Mouse (Mus musculus) forebrain, embryonic 10.5 days (tissue): ENCODE measurements around the gene Tm7sf3. TPM values are rescaled to one million over a fixed set of nuclear protein-coding genes. Genes with fewer than 3 reads are reported as not detected.

Experiments
- DNase-seq: peaks from one replicate; pipeline ENCODE4 v3.0.0-alpha.2; 2017; ENCODE audit warnings: low spot score; ENCODE audit errors: extremely low spot score
- H3K27ac ChIP-seq: fragments of 300-500 bp; sonication (generic); 2 replicates; pipeline ENCODE4 v1.5.1; 2016; ENCODE audit warnings: mild to moderate bottlenecking
- H3K27me3 ChIP-seq: fragments of 300-500 bp; sonication (generic); 2 replicates; pipeline ENCODE4 v1.6.1; 2016; ENCODE audit warnings: mild to moderate bottlenecking; ENCODE audit not compliant: poor library complexity, severe bottlenecking
- H3K36me3 ChIP-seq: fragments of 300-500 bp; sonication (generic); replicated peaks from 2 replicates; pipeline ENCODE4 v1.6.1; 2016; ENCODE audit warnings: mild to moderate bottlenecking, moderate library complexity
- H3K4me1 ChIP-seq: fragments of 300-500 bp; sonication (generic); 2 replicates; pipeline ENCODE4 v1.6.1; 2016
- H3K4me3 ChIP-seq: fragments of 300-500 bp; sonication (generic); 2 replicates; pipeline ENCODE4 v1.5.1; 2016; ENCODE audit warnings: mild to moderate bottlenecking, moderate library complexity
- H3K9me3 ChIP-seq: fragments of 300-500 bp; sonication (generic); 2 replicates; pipeline ENCODE4 v1.6.1; 2016; ENCODE audit warnings: mild to moderate bottlenecking, moderate library complexity
- WGBS: fragments of 180-500 bp; shearing (Covaris S2); methylation state at CpG from one replicate; pipeline ENCODE4 v1.1.7; 2016; 5-methylcytosine and 5-hydroxymethylcytosine counted together
- polyA plus RNA-seq: library from polyadenylated mRNA; unstranded; fragments of >200 nt; fragmentation: Nextera tagmentation; extraction: Ambion mirVana; gene quantifications from 2 replicates; pipeline ENCODE4 v1.2.1, GENCODE M21; 2016

The Tm7sf3 gene
- polyA plus RNA-seq, 1 experiment from 2014 or later = 25.7 TPM

DNA sequence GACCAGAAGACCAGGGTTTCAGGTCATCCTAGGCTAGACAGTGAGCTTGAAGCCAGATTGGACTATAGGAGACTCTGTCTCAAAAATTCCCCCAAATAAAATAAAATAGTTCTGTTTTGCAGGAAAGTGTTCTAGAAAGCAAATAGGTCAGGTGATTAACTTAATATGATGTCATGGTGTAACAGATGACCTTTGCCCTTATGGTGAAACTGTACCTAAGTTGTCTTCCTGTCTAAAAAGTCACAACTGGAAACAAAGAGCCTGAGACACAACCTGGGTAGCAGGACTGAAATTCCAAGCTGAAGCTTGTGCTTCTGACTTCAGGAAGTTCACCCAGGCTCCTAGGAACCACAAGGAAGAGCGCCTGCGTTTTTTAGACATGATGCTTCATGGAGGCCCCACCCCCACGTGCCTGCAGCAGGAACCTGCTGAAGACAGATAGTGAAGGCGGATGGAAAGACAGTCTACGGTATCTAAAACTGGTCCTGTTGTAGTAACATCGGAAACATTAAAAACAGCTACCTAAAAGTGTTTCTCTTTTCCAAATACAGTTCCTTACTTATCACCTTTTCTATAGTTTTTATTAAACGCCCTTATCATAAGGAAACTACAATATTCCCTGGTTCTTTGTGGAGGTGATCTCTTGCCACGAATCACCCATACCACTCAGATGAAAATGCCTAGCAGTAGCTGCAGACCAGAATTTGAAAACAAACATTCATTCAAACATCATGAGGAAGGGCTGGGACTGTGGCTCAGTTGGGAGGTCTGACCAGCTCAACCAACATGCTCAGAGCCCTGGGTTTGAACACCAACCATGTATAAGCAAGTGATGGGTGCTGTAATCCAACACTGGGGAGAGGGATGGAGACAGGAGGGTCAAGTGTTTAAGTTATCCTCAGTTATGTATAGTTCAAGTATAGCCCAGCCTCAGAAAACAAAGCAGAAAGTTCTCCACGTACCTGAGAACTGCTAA lies 12.6 kb downstream of the Tm7sf3 start:
- Histone ChIP-seq H3K9me3 (no peaks in the 10 kb centered on the region), H3K27ac (no peak overlapping the region), H3K4me1 (peaks cover 42% of the 10 kb centered on the region), H3K4me3 (no peak overlapping the region), H3K36me3 (0 out of 2 replicates have a peak, but pooled peaks cover 3% of the 10 kb centered on the region), H3K27me3 (no peaks in the 10 kb centered on the region)
- 82% methylated on average over 9 of the region's 9 CpGs for WGBS
- no peak for DNase-seq

DNA sequence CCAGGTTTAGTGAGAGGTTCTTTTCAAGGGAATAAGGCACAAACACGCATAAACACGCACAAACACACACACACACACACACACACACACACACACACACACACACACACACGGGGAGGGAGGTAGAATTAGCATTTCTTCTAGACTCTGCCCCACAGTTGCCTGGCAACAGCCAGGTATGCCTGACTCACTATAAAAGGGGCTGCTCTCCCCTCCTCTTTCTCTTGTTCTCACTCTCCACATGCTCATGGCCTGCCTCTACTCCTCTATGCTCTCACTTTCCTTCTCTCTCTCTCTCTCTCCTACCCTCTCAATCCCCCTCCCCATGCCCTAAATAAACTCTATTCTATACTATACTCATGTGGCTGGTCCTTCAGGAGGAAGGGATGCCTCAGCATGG lies 14.5 kb downstream of the Tm7sf3 start:
- 80% methylated on average over 3 of the region's 3 CpGs for WGBS
- H3K4me3 ChIP-seq = no peak overlapping the region
- no peaks in the 10 kb centered on the region for H3K9me3 ChIP-seq
- no peaks in the 10 kb centered on the region for H3K27me3 ChIP-seq
- peaks cover 25% of the 10 kb centered on the region for H3K4me1 ChIP-seq
- H3K36me3 ChIP-seq = peaks cover 21% of the 10 kb centered on the region
- H3K27ac ChIP-seq = no peak overlapping the region
- no peak for DNase-seq

DNA sequence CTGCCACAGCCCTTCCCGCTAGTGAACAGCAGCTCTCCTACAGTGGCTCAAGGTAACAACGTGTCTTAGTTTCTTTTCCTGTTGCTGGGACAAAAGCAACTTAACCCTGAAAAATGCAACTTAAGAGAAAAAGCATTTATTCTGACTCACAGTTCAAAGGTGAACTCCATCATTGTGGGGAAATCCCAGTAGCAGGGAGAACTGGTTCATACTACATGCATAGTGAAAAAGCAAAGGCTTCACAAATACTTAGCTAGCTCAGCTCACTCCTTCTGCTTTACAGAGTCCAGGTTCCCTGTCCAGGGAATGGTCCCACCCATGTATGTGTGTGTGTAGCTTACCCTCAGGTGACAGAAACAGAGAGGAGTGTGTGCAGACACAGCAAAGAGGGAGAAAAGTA lies 26.0 kb downstream of the Tm7sf3 start:
- Histone ChIP-seq H3K27ac (no peak overlapping the region), H3K36me3 (peaks cover 82% of the 10 kb centered on the region), H3K9me3 (no peaks in the 10 kb centered on the region), H3K4me1 (no peaks in the 10 kb centered on the region), H3K4me3 (no peak overlapping the region), H3K27me3 (no peaks in the 10 kb centered on the region)
- DNase-seq = no peak
- WGBS = 94% methylated on average over 2 of the region's 2 CpGs

DNA sequence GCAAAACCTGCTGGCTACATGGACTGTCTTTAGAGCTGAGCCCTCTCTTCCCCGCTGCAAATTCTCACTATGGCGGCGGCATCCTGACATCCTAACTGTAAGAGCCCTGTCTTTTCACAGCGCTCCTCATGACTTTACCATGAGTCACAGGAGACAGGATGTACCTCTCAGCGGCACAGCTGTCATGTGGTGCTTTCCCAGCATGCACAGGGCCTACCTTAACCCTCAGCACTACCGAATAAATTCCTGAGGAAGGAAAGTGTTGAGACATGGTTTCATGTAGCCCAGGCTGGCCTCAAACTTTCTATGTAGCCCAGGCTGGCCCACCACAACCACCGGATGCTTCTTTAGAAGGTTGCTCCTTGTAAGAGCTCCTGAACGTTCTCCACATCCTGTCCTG lies 26.7 kb downstream of the Tm7sf3 start:
- 94% methylated on average over 8 of the region's 8 CpGs for WGBS
- H3K27me3 ChIP-seq = no peaks in the 10 kb centered on the region
- DNase-seq = no peak
- H3K9me3 ChIP-seq = no peaks in the 10 kb centered on the region
- no peaks in the 10 kb centered on the region for H3K4me1 ChIP-seq
- H3K36me3 ChIP-seq = peaks cover 85% of the 10 kb centered on the region
- no peak overlapping the region for H3K4me3 ChIP-seq
- no peak overlapping the region for H3K27ac ChIP-seq

DNA sequence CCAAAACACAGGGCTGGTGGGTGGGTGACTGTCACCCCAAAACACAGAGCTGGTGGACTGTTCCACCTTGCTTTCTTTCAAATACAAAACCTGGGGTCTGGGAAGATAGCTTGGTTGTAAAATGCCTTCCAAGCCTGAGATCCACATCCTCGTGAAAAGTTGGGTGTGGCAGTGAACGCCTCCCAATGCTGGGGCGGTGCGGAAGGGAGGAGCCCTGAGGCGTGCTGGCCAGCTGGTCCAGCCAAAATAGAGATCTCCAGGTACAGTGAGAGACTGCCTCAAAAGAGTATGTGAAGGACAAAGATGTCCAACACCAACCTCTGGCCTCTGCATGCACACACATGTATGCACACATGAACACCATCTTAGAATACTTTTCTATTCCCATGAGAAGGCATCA lies 28.1 kb downstream of the Tm7sf3 start:
- Histone ChIP-seq H3K9me3 (no peaks in the 10 kb centered on the region), H3K36me3 (peaks cover 89% of the 10 kb centered on the region)

DNA sequence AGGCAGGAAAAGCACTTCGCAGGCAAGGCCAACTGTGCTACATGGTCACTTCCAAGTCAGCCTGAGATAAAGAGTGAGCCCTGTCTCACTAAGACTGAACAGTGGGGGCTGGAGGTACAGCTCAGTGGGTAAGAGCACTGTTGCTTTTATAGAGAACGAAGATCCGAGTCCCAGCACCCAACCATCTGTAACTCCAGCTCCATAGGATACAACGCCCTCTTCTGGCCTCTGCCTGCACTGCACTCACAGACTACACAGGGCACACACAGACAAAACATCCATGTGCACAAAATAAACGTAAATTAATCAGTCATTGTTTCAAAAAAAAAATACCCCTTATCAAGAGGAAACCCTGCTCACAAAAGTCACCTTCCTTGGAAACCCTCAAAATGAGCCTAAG lies 28.7 kb downstream of the Tm7sf3 start:
- Histone ChIP-seq H3K4me1 (no peaks in the 10 kb centered on the region), H3K27me3 (no peaks in the 10 kb centered on the region), H3K36me3 (peaks cover 91% of the 10 kb centered on the region), H3K27ac (no peak overlapping the region), H3K4me3 (no peak overlapping the region), H3K9me3 (no peaks in the 10 kb centered on the region)
- WGBS = 91% methylated on average over 5 of the region's 5 CpGs
- no peak for DNase-seq

More for the DNA sequence above, 28.1 kb downstream of the Tm7sf3 start:
- 93% methylated on average over 5 of the region's 5 CpGs for WGBS
- H3K4me3 ChIP-seq = no peak overlapping the region
- H3K27ac ChIP-seq = no peak overlapping the region
- H3K27me3 ChIP-seq = no peaks in the 10 kb centered on the region
- no peak for DNase-seq
- H3K4me1 ChIP-seq = no peaks in the 10 kb centered on the region

DNA sequence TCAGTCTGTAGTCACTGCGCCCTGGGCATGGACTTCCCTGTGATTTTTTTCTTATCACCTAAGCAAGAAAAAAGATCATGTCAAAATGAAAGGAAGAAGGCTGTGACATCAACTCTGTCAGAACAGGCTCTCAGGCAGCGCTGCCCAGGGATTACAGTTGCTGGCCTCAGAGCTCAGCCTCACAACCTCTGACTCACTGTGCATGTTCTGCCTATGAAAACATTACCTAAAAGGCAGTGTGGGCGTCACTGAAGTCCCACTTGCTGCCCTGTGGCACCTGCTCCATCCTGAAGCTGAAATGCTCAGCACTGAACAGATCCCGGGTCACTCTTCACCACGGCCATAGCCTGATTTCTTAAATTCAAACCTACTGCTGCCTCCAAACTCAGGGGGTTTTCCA lies 29.9 kb downstream of the Tm7sf3 start:
- WGBS = 94% methylated on average over 5 of the region's 5 CpGs
- Histone ChIP-seq H3K9me3 (no peaks in the 10 kb centered on the region), H3K4me3 (no peak overlapping the region), H3K4me1 (no peaks in the 10 kb centered on the region), H3K36me3 (peaks cover 90% of the 10 kb centered on the region), H3K27ac (no peak overlapping the region), H3K27me3 (no peaks in the 10 kb centered on the region)
- DNase-seq = no peak

DNA sequence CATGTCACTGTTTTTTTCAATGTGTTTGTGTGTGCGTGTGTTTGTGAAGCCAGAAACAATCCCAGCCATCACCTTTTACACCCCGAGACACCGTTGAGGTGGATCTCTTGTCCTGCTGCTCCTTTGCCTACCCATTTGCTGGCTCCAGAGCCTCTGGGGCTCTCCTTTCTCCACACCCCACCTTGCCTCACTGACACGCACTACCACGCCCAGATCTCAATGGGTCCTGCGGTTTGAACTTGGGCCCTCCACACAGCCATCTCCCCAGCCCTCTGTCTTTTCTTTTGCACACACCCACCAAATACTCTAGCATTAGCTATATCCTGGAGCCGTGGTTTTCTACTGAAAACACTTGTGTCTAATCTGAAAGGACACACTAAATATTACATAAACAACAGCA lies 30.7 kb downstream of the Tm7sf3 start:
- no peaks in the 10 kb centered on the region for H3K27me3 ChIP-seq
- no peaks in the 10 kb centered on the region for H3K9me3 ChIP-seq
- H3K4me1 ChIP-seq = no peaks in the 10 kb centered on the region
- no peak overlapping the region for H3K27ac ChIP-seq
- 89% methylated on average over 7 of the region's 7 CpGs for WGBS
- peaks cover 90% of the 10 kb centered on the region for H3K36me3 ChIP-seq
- DNase-seq = no peak
- H3K4me3 ChIP-seq = no peak overlapping the region

DNA sequence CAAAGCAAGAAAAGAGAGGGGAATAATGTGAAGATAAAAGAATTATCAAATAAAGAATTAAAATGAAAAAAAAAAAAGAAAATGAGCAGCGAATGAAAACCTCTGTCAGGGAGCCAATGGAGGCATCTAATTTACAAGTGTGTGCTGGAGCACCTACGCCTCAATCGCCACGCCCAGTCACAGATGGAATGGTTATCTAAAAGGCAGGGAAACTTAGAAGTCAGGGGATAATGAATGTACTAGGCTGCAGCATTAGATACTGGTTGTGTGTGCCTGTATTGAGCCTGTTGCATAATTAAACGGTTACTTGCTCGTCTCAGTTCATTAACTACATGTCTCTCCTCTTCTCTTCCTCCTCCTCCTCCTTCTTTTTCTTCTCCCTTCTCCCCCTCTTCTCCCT lies 31.2 kb downstream of the Tm7sf3 start:
- DNase-seq = no peak
- no peak overlapping the region for H3K27ac ChIP-seq
- no peaks in the 10 kb centered on the region for H3K9me3 ChIP-seq
- H3K4me3 ChIP-seq = no peak overlapping the region
- peaks cover 90% of the 10 kb centered on the region for H3K36me3 ChIP-seq
- H3K4me1 ChIP-seq = no peaks in the 10 kb centered on the region
- H3K27me3 ChIP-seq = no peaks in the 10 kb centered on the region
- 92% methylated on average over 6 of the region's 6 CpGs for WGBS

DNA sequence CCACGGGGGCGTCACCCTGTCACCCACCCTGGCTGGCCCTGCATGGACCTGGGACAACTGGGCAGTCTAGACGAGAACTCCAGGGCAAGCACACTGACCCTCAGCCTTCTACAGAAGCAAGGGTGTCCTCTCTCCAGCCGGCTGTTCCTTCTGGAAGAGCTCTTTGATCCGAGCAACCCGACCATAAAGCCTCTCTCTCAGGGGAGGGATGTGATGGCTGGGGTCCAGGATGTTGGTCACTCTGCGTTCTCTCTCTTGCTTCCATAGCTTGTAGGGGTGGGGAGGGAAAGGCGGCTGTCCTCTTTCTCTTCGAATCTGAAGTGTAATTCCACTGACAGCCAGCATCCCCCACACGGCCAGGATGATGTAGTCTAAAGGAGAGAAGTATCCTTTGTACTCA lies 39.0 kb downstream of the Tm7sf3 start:
- Histone ChIP-seq H3K27ac (no peak overlapping the region), H3K9me3 (no peaks in the 10 kb centered on the region), H3K4me3 (no peak overlapping the region), H3K4me1 (no peaks in the 10 kb centered on the region), H3K36me3 (peaks cover 96% of the 10 kb centered on the region), H3K27me3 (no peaks in the 10 kb centered on the region)
- no peak for DNase-seq
- 88% methylated on average over 10 of the region's 10 CpGs for WGBS

DNA sequence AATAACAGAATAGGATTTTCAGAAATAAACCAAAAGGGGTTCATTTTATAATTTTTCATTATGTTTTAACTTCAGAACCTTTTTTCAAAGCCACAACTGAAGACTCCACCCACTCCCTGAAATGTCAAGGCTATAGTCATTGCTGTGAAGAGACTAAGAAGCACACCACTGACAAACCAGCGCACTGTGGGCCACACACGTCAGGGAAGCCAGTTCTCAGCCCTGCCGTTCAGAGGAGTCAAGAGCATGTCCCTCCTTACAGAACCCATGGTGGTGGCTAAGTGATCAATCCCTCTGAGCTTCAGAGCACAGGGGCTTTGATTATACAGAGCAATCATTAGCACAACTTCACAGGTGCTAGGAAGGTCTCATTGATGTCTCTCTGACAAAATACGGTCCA lies 40.0 kb downstream of the Tm7sf3 start:
- Histone ChIP-seq H3K4me1 (no peaks in the 10 kb centered on the region), H3K4me3 (no peak overlapping the region), H3K27me3 (no peaks in the 10 kb centered on the region), H3K27ac (no peak overlapping the region), H3K9me3 (no peaks in the 10 kb centered on the region), H3K36me3 (peaks cover 97% of the 10 kb centered on the region)
- no peak for DNase-seq
- WGBS = 90% methylated on average over 4 of the region's 4 CpGs

DNA sequence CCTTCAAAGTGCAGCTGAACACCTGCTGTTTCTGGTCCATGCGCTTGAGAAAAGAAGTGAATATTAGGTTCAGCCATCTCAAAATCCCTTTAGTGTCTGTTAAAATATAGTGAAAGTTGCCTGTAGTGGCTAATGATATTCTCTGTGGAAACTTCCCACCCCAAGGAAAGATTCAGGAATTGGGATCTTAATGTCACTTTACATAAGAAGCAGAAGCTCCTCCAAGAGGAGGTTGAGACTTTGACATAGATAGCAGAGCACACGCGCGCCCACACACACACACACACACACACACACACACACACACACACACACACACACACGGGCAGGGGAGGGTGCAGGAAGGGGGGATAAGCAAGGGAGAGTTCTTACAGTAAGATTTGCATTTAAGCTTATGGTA lies 57.5 kb downstream of the Tm7sf3 start:
- Histone ChIP-seq H3K4me3 (no peak overlapping the region), H3K9me3 (no peaks in the 10 kb centered on the region), H3K27me3 (no peaks in the 10 kb centered on the region), H3K36me3 (peaks cover 55% of the 10 kb centered on the region), H3K27ac (no peak overlapping the region), H3K4me1 (no peaks in the 10 kb centered on the region)
- DNase-seq = no peak
- WGBS = 90% methylated on average over 5 of the region's 5 CpGs

DNA sequence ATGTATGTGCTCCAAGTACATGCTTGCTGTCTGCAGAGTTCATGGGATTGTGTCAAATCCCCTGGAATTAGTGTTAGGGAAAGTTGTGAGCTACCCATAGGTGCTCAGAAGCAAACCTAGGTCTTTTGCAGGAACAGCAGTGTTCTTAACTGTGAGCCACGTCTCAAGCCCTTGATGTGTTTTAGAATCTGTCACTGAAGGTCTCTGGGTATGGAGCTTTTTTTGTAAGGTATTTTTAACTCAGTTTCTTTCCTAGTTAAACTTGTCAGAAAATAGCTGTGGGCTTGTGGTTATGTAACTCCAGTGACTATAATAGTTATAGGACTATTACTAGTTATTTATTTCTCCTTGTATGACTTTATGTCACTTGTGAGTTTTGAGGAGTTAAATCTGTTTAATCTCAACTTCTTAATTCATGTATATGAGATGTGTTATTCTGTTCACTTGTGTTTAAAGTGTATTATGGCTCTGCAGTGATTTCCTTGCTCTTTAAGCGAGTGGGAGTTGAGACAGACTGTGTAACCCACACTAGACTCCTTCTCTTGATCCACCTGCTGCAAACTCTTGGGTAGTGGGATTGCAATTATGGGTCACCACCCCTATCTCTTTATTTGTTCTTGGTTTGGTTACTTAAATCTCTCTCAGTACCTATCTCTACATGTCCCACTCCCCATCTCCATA lies 59.1 kb downstream of the Tm7sf3 start:
- Histone ChIP-seq H3K9me3 (no peaks in the 10 kb centered on the region), H3K4me1 (peaks cover 16% of the 10 kb centered on the region), H3K27me3 (no peaks in the 10 kb centered on the region), H3K27ac (no peak overlapping the region), H3K4me3 (no peak overlapping the region), H3K36me3 (peaks cover 39% of the 10 kb centered on the region)
- 86% methylated on average over 2 of the region's 2 CpGs for WGBS
- no peak for DNase-seq
